Mouse (Mus musculus): ENCODE results near the gene Olfr965.
"Not testable (repeated sequence)": the region's sequence is repeated elsewhere in the genome, so short reads cannot be mapped to it uniquely, and the experiment has no call there.

Gene Olfr965

GRCm38 (mm10) chr9:39711053-39711452 lies at the start of gene Olfr965:
TSS of gene Olfr965 (plus strand) at chr9:39711353.
- no peak for DNase-seq (ENCODE audit: low spot score)

DNA sequence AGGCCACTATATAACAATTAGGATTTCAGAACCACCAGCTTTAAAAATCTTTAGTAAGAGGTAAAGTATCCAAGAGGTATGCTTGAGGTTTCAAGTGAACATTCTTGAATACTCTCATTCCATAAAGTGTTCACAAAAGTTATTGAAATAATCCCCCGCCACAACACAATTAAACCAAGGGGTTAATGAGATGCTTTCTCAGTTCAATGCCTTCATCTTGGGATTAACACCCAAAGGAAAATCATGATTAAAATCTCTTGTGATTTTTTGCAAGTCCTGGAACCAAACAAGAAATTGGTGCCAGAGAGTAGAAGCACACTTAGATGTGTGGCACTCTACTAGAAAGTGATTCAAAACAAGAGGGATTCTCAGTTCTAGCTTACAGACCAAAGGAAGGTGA lies 44.2 kb upstream of the Olfr965 start, which contains the start of gene Olfr963:
Gene Olfr963 (plus strand): TSS at position 301 of the 400 bp plus-strand sequence.
- DNase-seq (ENCODE audit: low spot score) = no peak

DNA sequence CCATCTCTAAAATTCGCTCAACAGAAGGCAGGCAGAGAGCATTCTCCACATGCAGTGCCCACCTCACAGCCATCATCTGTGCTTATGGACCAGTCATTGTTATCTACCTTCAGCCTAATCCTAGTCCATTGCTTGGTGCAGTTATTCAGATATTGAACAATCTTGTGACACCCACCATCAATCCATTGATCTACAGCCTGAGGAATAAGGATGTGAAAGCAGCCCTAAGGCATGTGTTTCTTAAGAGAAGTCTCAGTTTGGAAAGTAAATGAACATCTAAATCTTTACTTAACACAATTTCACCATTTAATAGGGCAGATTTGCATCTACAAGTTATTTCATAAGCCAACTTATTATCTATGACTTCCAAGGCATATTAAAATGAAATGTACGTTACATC lies 41.4 kb upstream of the Olfr965 start:
- DNase-seq (ENCODE audit: low spot score) = no peak

DNA sequence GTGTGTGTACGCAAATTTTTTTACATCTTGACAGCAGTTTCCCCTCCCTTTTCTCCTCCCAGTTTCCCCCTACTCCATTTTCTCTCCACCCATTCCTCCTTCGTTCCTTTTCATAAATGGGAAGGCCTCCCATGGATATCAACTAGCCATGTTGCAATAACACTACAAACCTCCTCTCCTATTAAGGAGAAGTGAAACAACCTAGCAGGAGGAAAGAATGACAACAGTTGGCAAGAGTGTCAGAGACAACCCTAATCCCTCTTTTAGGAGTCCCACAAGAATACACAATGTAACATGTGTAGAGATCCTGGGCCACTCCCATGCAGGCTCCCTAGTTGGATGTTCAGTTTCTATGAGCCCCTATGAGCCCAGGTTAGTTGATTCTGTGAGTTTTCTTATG lies 36.3 kb upstream of the Olfr965 start:
- no peak for DNase-seq (ENCODE audit: low spot score)

GRCm38 (mm10) chr9:39678557-39678956 lies 32.6 kb upstream of the Olfr965 start:
- DNase-seq (ENCODE audit: low spot score) = no peak

DNA sequence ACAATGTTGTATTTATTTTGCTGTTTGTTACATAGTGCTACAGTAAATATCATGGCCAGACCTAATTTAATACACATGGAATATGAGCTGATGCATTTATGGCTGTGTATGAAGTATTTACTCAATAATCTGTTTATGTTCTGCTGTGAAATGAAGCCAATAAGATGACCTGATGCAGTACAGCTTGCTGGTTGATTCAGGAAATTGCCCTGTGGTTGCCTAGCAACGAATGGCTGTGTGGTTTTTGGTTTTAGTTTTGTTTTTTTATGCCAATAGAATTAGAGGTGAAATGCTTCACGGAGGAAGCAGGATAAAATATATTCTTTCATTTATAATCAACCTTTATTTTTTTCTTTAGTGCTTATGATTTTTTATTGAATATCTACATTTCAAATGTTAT lies 31.9 kb upstream of the Olfr965 start:
- no peak for DNase-seq (ENCODE audit: low spot score)

- DNase-seq (ENCODE audit: low spot score) = not testable (repeated sequence)
These were observed 10.0 kb upstream of the Olfr965 start for GRCm38 (mm10) chr9:39701123-39701522.

- no peak for DNase-seq (ENCODE audit: low spot score)
These were observed 4.1 kb upstream of the Olfr965 start, which contains the start of gene Olfr149 for GRCm38 (mm10) chr9:39707017-39707416. TSS of gene Olfr149 (minus strand) at chr9:39707117.

DNA sequence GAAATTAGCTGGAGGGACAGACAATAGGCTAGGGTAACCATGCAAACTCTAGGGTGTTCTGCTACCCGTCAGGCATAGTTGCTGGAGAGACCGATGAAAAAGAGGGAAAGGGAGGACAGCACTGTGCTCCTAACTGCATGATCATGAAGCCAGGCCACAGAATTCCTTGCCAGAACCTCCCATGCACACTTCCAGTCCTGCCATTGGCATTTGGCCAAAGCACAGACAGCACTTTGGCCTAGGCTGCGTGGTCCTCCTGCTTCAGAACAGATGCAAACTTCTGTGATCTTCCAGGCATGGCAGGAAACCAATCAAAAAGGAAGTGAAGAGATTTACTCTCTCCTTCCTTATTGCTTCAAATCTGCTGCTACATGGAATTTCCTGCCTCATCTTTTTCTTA lies 2.2 kb upstream of the Olfr965 start:
- DNase-seq (ENCODE audit: low spot score) = no peak

- no peak for DNase-seq (ENCODE audit: low spot score)
These were observed 19.5 kb downstream of the Olfr965 start, which contains the start of gene Olfr150 for GRCm38 (mm10) chr9:39730678-39731077. TSS of gene Olfr150 (plus strand) at chr9:39730978.

- no peak for DNase-seq (ENCODE audit: low spot score)
These were observed 29.6 kb downstream of the Olfr965 start for GRCm38 (mm10) chr9:39740741-39741140.

GRCm38 (mm10) chr9:39745949-39746348 lies 34.8 kb downstream of the Olfr965 start, which contains the start of gene Olfr967:
TSS of gene Olfr967 (plus strand) at chr9:39746249.
- DNase-seq (ENCODE audit: low spot score) = no peak

DNA sequence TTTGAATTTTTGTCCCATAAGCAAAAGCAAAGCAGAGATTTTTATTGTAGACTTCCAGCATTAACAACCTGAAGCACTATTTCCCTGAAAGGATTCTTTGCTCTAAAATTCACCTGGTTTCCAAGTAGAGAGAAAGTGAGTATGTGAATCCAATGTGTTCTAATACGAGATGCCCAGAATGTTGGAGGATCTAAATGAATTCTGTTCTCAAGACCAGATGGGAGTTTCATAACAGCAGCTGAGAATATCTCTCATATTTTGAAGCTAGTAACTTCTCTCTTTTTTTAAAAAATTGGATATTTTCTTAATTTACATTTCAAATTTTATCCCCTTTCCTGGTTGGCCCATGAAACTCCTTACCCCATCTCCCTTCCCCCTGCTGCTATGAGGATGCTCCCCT lies 35.3 kb downstream of the Olfr965 start:
- DNase-seq (ENCODE audit: low spot score) = no peak
